Comparison of ENCODE assay signal across 9 mouse cellular contexts in the genomic region with DNA sequence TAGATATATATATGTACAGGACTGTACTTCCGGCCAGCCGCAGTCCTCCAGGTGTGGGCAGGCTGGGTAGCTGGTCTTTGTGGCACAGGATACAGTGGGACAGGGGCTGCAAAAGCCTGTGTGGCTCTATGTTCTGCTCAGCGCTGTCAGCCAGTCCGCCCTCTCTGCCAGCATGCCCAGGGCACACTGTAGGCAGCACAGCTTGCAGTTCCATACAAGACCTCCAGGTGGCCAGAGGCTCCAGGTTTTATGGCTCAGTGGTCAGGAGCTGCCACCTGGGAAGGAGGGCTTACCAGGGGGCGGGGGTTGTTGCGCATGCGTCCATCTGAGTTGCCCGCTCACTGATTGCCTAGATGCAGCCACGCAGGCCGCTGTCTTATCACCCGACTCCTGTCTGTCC. TPM values are rescaled to one million over a fixed set of nuclear protein-coding genes. Genes with fewer than 3 reads are reported as not detected.
A peak's percentile ranks its signal among the peaks of the same experiment; 100 is the strongest.
DNase-seq lines count a peak whose midpoint lies in the region; ATAC-seq and TF ChIP-seq lines count a peak whose summit lies in the region.
"Had no signal": no experiment of that assay in that cellular context is flagged by ENCODE, and none has a peak within 500 bp of the region (broad histone marks: within the 10 kb centered on the region; RNA-seq: fewer than 3 reads in every experiment).

No protein-coding gene starts in this region.

- no peaks in the 10 kb centered on the region for H3K27me3 ChIP-seq in cerebellum, adult 2 months (ENCODE audit: control insufficient read depth, insufficient read depth, low read length)
- H3K27me3 ChIP-seq in lung, embryonic 15.5 days: no peaks in the 10 kb centered on the region
- no peaks in the 10 kb centered on the region for H3K27me3 ChIP-seq in hindbrain, embryonic 14.5 days (ENCODE audit: control insufficient read depth, insufficient read depth, low read length)
- H3K27me3 ChIP-seq: neural tube, embryonic 12.5 days had no signal

- H3K4me2 ChIP-seq in lung, embryonic 15.5 days: no peak overlapping the region
- no peak overlapping the region for H3K4me2 ChIP-seq in hindbrain, embryonic 14.5 days (replicated peaks)
- H3K4me2 ChIP-seq: neural tube, embryonic 12.5 days had no signal

- no peaks in the 10 kb centered on the region for H3K4me1 ChIP-seq in cerebellum, adult 2 months (ENCODE audit: control insufficient read depth, insufficient read depth, low read length)
- 0 out of 2 replicates have a peak, but pooled peaks cover 7% of the 10 kb centered on the region for H3K4me1 ChIP-seq in lung, embryonic 15.5 days
- peaks cover 3% of the 10 kb centered on the region; the same call in 1 of the 2 replicates for H3K4me1 ChIP-seq in hindbrain, embryonic 14.5 days (replicated peaks; ENCODE audit: control insufficient read depth, insufficient read depth, low read length)

- H3K9ac ChIP-seq in lung, embryonic 15.5 days: no peak overlapping the region
- no peak overlapping the region for H3K9ac ChIP-seq in hindbrain, embryonic 14.5 days
- H3K9ac ChIP-seq: neural tube, embryonic 12.5 days had no signal

- TF ChIP-seq CTCF in cerebellum, adult 2 months (IDR thresholded peaks at IDR 0.05; ENCODE audit: borderline replicate concordance, insufficient read depth, low read depth, low read length): peak; percentile 53; the same call in 1 of the 2 replicates

- H3K9me3 ChIP-seq in lung, embryonic 15.5 days: no peaks in the 10 kb centered on the region
- no peaks in the 10 kb centered on the region for H3K9me3 ChIP-seq in hindbrain, embryonic 14.5 days (ENCODE audit: control insufficient read depth, low read length)
- H3K9me3 ChIP-seq: neural tube, embryonic 12.5 days had no signal

- no peak for DNase-seq in cerebellum, adult 2 months
- no peak for DNase-seq in cerebellum, adult 11 months
- DNase-seq in lung, postnatal 14 days: no peak
- peak; percentile 52 for DNase-seq in hindbrain, embryonic 14.5 days (ENCODE audit: low spot score)
- peak; percentile 80 for DNase-seq in retina, embryonic 14.5 days (ENCODE audit: low spot score)
- DNase-seq in MN1 (ENCODE audit: low spot score): no peak
- DNase-seq in left cerebral cortex, adult 9 months (ENCODE audit: low spot score in 2 of 2): no peak

- ATAC-seq in lung, embryonic 15.5 days (ENCODE audit: borderline replicate concordance, extremely low read depth, low FRiP score, low TSS enrichment): peak; percentile 21; the same call in 1 of the 2 replicates
- ATAC-seq in hindbrain, embryonic 14.5 days (ENCODE audit: low FRiP score): peak; percentile 22; the same call in 1 of the 2 replicates

- TF ChIP-seq POLR2A in cerebellum, adult 2 months (IDR thresholded peaks at IDR 0.05; ENCODE audit: borderline replicate concordance, insufficient read depth, low read length): no peak

- no peaks in the 10 kb centered on the region for H3K36me3 ChIP-seq in lung, embryonic 15.5 days
- H3K36me3 ChIP-seq in hindbrain, embryonic 14.5 days (replicated peaks; ENCODE audit: control insufficient read depth, insufficient read depth): no peaks in the 10 kb centered on the region
- H3K36me3 ChIP-seq: neural tube, embryonic 12.5 days had no signal

- 61% methylated on average over 11 of the region's 11 CpGs for WGBS in cerebellum, adult 2 months
- 51% methylated on average over 11 of the region's 11 CpGs for WGBS in lung, embryonic 15.5 days
- 61% methylated on average over 11 of the region's 11 CpGs for WGBS in hindbrain, embryonic 14.5 days

- H3K27ac ChIP-seq in cerebellum, adult 2 months (ENCODE audit: insufficient read depth, low read length): no peak overlapping the region
- H3K27ac ChIP-seq in lung, embryonic 15.5 days: no peak overlapping the region
- H3K27ac ChIP-seq in hindbrain, embryonic 14.5 days: no peak overlapping the region
- H3K27ac ChIP-seq: neural tube, embryonic 12.5 days had no signal

- no peak overlapping the region for H3K4me3 ChIP-seq in cerebellum, adult 2 months (replicated peaks; ENCODE audit: insufficient read depth, low read depth, low read length)
- no peak overlapping the region for H3K4me3 ChIP-seq in lung, embryonic 15.5 days
- no peak overlapping the region for H3K4me3 ChIP-seq in hindbrain, embryonic 14.5 days (replicated peaks; ENCODE audit: low read length)
- H3K4me3 ChIP-seq: neural tube, embryonic 12.5 days had no signal

RNA-seq across cellular contexts. Expression of gene Sun2, which starts 5.7 kb away (rescaled TPM):
- polyA plus RNA-seq in cerebellum, adult 2 months (2012; rRNA removed): 42.7 and 45.2 TPM in 2 replicates
- polyA plus RNA-seq in lung, embryonic 15.5 days (2015; fragmentation: Nextera tagmentation; extraction: Ambion mirVana): 8.6 and 10.1 TPM in 2 replicates
- polyA plus RNA-seq in hindbrain, embryonic 14.5 days (2014; fragmentation: Nextera tagmentation; extraction: Ambion mirVana): 5.9 and 6.7 TPM in 2 replicates

RNA-seq across cellular contexts. Expression of gene Dnal4, which starts 29.7 kb away (rescaled TPM):
- polyA plus RNA-seq in cerebellum, adult 2 months (2012; rRNA removed): 55.1 and 56.7 TPM in 2 replicates
- polyA plus RNA-seq in lung, embryonic 15.5 days (2015; fragmentation: Nextera tagmentation; extraction: Ambion mirVana): 68.8 and 73.7 TPM in 2 replicates
- 64.6 and 67.8 TPM in 2 replicates for polyA plus RNA-seq in hindbrain, embryonic 14.5 days (2014; fragmentation: Nextera tagmentation; extraction: Ambion mirVana)

RNA-seq across cellular contexts. Expression of gene Nptxr, which starts 56.6 kb away (rescaled TPM):
- 88.0 and 100 TPM in 2 replicates for polyA plus RNA-seq in cerebellum, adult 2 months (2012; rRNA removed)
- polyA plus RNA-seq in lung, embryonic 15.5 days (2015; fragmentation: Nextera tagmentation; extraction: Ambion mirVana): 2.8 and 3.4 TPM in 2 replicates
- polyA plus RNA-seq in hindbrain, embryonic 14.5 days (2014; fragmentation: Nextera tagmentation; extraction: Ambion mirVana): 20.9 and 24.8 TPM in 2 replicates

RNA-seq across cellular contexts. Expression of gene Gtpbp1, which starts 57.4 kb away (rescaled TPM):
- polyA plus RNA-seq in cerebellum, adult 2 months (2012; rRNA removed): 52.5 and 59.5 TPM in 2 replicates
- 34.4 and 35.1 TPM in 2 replicates for polyA plus RNA-seq in lung, embryonic 15.5 days (2015; fragmentation: Nextera tagmentation; extraction: Ambion mirVana)
- 43.1 and 43.4 TPM in 2 replicates for polyA plus RNA-seq in hindbrain, embryonic 14.5 days (2014; fragmentation: Nextera tagmentation; extraction: Ambion mirVana)

Comparison
In these comparisons a context has a peak if more than half of its experiments do, and no peak if none do; other contexts are left out.
1. DNase-seq: peak in hindbrain, embryonic 14.5 days (single experiment) and retina, embryonic 14.5 days (single experiment); none in cerebellum, adult 2 months (0 of 2), cerebellum, adult 11 months (single experiment), lung, postnatal 14 days (single experiment), MN1 (single experiment) and left cerebral cortex, adult 9 months (0 of 2).